Mouse (Mus musculus): ENCODE data around the gene Ppm1k.

- TF ChIP-seq CTCF (IDR thresholded peaks at IDR 0.05) (no peak), EP300 (IDR thresholded peaks at IDR 0.05; ENCODE audit: insufficient read depth, low read depth, low read length) (no peak), POLR2A (IDR thresholded peaks at IDR 0.05; ENCODE audit: insufficient read depth, low read depth, low read length) (no peak)
These were observed 22.6 kb upstream of the Ppm1k start for GRCm38 (mm10) chr6:57557796-57558317.
